In the genomic region with DNA sequence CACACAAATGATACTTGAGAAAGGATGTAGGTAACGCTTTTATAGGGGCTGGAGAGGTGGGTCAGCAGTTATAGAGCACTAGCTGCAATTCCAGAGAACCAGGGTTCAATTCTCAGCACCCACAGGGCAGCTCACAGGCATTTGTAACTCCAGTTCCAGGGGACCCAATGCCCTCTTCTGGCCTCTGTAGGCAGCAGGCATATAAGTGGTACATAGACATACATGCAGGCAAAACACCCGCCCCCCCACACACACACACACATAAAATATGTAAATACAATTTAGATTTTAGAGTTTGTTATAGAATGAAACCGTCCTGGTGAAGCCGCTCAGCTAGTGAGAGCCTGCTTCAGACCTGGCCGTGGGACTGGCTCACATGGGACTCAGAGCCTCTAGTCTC, we compare ENCODE assay signal across 21 mouse cellular contexts. TPM values are rescaled to one million over a fixed set of nuclear protein-coding genes. Genes with fewer than 3 reads are reported as not detected.
"Had no signal": no experiment of that assay in that cellular context is flagged by ENCODE, and none has a peak within 500 bp of the region (broad histone marks: within the 10 kb centered on the region; RNA-seq: fewer than 3 reads in every experiment).

No protein-coding gene starts in this region.

- H3K27ac ChIP-seq: layer of hippocampus, adult 2 months; liver, embryonic 14.5 days; neural tube, embryonic 13.5 days; stomach, embryonic 15.5 days had no signal

- H3K4me3 ChIP-seq: layer of hippocampus, adult 2 months; neural tube, embryonic 13.5 days; stomach, embryonic 15.5 days had no signal

- H3K27me3 ChIP-seq: neural tube, embryonic 13.5 days; stomach, embryonic 15.5 days had no signal

- H3K4me2 ChIP-seq: neural tube, embryonic 13.5 days; stomach, embryonic 15.5 days had no signal

- H3K36me3 ChIP-seq: neural tube, embryonic 13.5 days; stomach, embryonic 15.5 days had no signal

- H3K9ac ChIP-seq: liver, embryonic 14.5 days; neural tube, embryonic 13.5 days; stomach, embryonic 15.5 days had no signal

- H3K4me1 ChIP-seq: neural tube, embryonic 13.5 days; stomach, embryonic 15.5 days had no signal

- DNase-seq: kidney, adult 18-20 months; kidney, postnatal 10 days; kidney, postnatal 4 days; lung, adult 2 months; lung, postnatal 36 days; midbrain, embryonic 14.5 days; right cerebral cortex, postnatal 25 days; thymus, adult 18-20 months; thymus, postnatal 14 days had no signal

- H3K9me3 ChIP-seq: neural tube, embryonic 13.5 days; stomach, embryonic 15.5 days had no signal

- ATAC-seq: inflammation-experienced regulatory T-cells, adult 6 months; lung, postnatal 0 days had no signal

RNA-seq across cellular contexts. Expression of gene Rpl36-ps4, which starts 55.9 kb away (rescaled TPM):
- total RNA-seq: layer of hippocampus, adult 2 months; layer of hippocampus, postnatal 10 days; left cerebral cortex, postnatal 36 days; megakaryocyte progenitor cell, adult 5-6 weeks; monocyte, adult 5-6 weeks had no signal
- polyA plus RNA-seq: inflammation-experienced regulatory T-cells, adult 6 months; kidney, embryonic 14.5 days; limb, embryonic 14.5 days; liver, embryonic 14.5 days; lung, adult 2 months; lung, postnatal 0 days; midbrain, embryonic 14.5 days; neural tube, embryonic 13.5 days; stomach, embryonic 15.5 days had no signal
